Mouse (Mus musculus) mammary gland, adult 2 months (tissue): ENCODE data around the gene Sfxn2. TPM values are rescaled to one million over a fixed set of nuclear protein-coding genes. Genes with fewer than 3 reads are reported as not detected.

ENCODE experiments used
- polyA plus RNA-seq: library from polyadenylated mRNA; depleted of rRNA; stranded (reverse); fragments of >200 nt; gene quantifications from 2 replicates; pipeline ENCODE4 v1.2.3, GENCODE M21; 2012; ENCODE audit warnings: low replicate concordance; rRNA removed

Gene Sfxn2
- 3.3 and 5.6 TPM in 2 replicates for polyA plus RNA-seq

GRCm38 (mm10) chr19:46572951-46573937 is at the start of gene Sfxn2, which contains the start of gene Arl3:
TSS of gene Sfxn2 (plus strand) at chr19:46573365.
TSS of gene Arl3 (minus strand) at chr19:46573198.

GRCm38 (mm10) chr19:46598720-46599252 is 25.6 kb downstream of the Sfxn2 start, which contains the start of gene Wbp1l:
TSS of gene Wbp1l (plus strand) at chr19:46599084.

Other genes with a start within 250 kb of the Sfxn2 start
- gene Psd, start 246.2 kb upstream of the Sfxn2 start, polyA plus RNA-seq: 2.5 and 5.7 TPM in 2 replicates
- 15.5 and 33.7 TPM in 2 replicates for gene Fbxl15, start 245.2 kb upstream of the Sfxn2 start, polyA plus RNA-seq
- 50.5 and 53.3 TPM in 2 replicates for gene Cuedc2, start 234.7 kb upstream of the Sfxn2 start, polyA plus RNA-seq
- gene Mfsd13a, start 232.2 kb upstream of the Sfxn2 start, polyA plus RNA-seq: 18.6 and 29.8 TPM in 2 replicates
- 0.69 and 1.1 TPM in 2 replicates for gene 2310034G01Rik, start 223.1 kb upstream of the Sfxn2 start, polyA plus RNA-seq
- gene Actr1a, start 177.6 kb upstream of the Sfxn2 start, polyA plus RNA-seq: 93.6 and 128 TPM in 2 replicates
- 18.6 and 25.1 TPM in 2 replicates for gene Sufu, start 176.5 kb upstream of the Sfxn2 start, polyA plus RNA-seq
- 34.8 and 83.0 TPM in 2 replicates for gene Trim8, start 71.7 kb upstream of the Sfxn2 start, polyA plus RNA-seq
- gene Arl3, start 167 bp upstream of the Sfxn2 start, polyA plus RNA-seq: 10.4 and 23.6 TPM in 2 replicates
- 54.5 and 65.0 TPM in 2 replicates for gene Wbp1l, start 25.7 kb downstream of the Sfxn2 start, polyA plus RNA-seq
- 0.53 TPM in 1 of 2 replicates, not detected in the other for gene Cyp17a1, start 99.8 kb downstream of the Sfxn2 start, polyA plus RNA-seq
- 3.7 and 7.8 TPM in 2 replicates for gene Borcs7, start 116.5 kb downstream of the Sfxn2 start, polyA plus RNA-seq
- 3.6 and 9.7 TPM in 2 replicates for gene As3mt, start 134.1 kb downstream of the Sfxn2 start, polyA plus RNA-seq
- 24.5 and 37.9 TPM in 2 replicates for gene Cnnm2, start 188.2 kb downstream of the Sfxn2 start, polyA plus RNA-seq